Mouse (Mus musculus): Measurements from ENCODE around the gene Arhgdib.
A peak's percentile ranks its signal among the peaks of the same experiment; 100 is the strongest.
"Not testable (repeated sequence)": the region's sequence is repeated elsewhere in the genome, so short reads cannot be mapped to it uniquely, and the experiment has no call there.

The Arhgdib gene

DNA sequence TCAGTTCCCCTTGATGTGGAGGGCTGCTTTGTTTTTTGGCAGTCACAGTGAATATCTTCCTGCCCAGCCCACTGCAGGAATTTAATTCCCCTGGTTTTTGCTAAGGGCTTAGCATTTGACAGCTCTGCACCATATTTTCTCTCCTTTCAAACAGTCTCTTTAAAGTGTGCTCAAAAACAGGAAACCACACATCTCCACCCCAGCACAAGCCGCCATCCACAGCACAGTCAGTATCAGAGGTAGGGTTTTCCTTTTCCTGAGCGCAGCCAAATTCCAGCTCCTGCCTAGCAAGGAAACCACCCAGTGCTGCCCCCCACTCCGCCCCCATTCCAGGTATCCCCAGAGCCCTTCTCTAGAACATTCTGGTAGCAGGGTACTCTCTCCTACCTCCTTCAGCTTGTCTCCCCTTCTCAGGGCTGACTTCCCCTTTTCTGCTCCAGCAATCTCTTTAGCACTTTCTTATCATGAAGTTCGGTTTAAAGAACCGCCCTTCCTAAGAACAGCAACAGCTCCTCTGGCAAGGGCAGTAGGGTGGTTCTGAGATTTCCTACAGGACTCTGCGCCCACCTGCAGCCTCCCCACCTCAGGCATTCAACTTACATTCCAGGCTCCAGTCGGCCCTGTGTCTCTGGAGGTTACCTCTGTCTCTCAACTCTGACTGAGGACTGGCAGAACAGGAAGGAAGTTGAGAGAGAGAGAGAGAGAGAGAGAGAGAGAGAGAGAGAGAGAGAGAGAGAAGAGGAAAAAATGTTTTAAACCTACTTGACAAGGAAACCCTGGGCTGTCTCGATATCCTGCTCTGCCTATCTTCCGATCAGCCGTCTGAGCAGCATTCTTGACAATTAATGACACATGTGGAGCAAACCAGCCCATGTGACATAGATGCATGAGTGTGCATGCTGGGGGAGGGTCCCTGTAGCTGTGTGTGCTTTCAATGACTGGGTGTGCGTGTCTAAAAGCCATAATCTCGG is at the start of gene Arhgdib:
Gene Arhgdib (minus strand): TSS at position 849 of the 971 bp plus-strand sequence.
- DNase-seq: peak; percentile 27

DNA sequence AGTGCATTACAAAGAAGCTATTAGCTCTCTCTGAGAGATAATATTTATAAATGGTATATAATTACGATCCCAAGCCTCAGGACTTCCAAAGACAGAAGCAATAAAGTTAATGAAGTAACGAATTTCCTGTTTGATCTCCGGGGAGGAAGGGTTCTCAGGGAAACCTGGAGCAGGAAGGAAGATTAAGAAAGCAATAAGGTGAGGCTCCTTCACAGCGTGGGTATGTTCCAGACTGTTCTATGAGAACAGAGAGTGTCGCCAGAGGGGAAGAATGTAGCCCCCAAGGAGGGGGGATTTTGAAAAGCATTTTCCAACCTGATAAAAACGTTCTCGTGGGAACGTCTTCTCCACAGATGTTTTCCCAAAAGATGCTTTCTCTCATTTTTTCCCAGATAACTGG is 48.9 kb upstream of the Arhgdib start:
- no peak for DNase-seq

DNA sequence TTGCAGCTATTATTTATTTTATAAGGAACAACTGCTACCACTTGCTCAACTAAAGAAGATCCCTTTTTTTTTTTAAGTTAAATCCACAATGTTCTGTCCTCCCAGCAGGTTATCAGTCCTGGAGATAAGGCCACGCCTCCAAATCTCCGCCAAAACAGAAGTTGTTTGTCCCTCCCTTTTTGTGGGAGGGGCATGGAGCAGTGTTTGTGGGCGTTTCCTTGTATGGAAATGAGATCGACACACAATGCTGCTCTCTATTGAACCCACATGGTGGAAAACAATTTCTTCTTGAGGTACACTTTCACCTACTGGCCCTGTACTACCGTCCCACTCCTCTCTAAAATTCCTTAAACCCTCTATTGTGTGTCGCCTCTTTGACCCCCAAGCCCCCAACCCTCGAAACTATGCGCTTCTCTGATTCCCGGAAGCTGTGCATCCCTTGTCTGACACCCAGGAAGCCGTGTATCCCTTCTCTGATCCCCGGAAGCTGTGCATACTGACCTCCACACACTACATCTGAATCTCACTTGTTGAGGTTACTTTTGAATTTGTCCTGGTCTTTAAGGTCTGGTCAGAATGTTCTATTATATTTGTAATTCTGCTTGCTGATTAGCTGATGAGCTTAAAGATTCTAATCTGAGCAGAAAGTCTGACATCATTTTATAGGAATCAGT is 48.3 kb upstream of the Arhgdib start:
- DNase-seq: no peak

DNA sequence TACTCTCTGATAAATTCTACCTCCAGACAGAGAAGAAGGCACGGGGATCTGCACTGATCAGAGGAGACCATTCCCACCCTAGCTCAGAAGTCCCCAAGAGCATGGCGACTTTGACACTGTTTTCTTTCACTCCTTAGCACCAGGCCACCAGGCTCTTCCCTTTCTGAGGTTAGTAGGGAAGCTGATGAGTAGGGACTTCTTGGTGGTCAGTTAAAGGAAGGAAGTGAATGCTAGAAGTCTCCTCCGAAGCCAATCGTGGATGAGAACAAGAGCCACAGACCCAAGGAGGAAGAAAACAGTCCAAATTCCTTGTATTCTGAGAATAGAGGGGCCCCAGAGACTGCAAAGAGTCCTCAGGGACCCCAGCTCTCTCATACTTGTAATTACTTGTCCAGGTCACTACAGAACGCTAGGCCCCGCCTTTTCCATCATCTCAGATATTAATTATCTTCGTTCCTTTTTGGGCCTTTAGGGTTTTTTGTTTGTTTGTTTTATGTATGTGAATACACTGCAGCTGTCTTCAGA is 46.9 kb upstream of the Arhgdib start:
- no peak for DNase-seq

DNA sequence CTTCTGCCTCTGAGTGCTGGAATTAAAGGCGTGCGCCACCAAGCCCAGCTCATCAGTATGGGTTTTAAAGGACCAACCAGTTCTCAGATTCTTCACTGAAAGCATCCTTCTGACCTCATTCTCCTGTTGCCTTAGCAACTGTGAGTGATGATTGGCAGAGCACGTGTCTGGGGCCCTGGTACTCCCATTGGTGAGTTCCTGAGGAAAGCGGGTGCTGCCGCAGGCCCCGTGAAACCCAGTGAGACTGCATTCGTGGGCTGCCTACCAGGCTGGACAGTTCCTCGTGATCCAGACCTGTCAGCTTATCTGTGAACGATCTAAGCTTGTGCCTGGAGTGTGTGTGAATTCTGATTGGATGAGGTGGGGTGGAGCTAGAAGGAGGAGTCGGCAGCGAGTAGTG is 45.0 kb upstream of the Arhgdib start:
- DNase-seq: no peak

DNA sequence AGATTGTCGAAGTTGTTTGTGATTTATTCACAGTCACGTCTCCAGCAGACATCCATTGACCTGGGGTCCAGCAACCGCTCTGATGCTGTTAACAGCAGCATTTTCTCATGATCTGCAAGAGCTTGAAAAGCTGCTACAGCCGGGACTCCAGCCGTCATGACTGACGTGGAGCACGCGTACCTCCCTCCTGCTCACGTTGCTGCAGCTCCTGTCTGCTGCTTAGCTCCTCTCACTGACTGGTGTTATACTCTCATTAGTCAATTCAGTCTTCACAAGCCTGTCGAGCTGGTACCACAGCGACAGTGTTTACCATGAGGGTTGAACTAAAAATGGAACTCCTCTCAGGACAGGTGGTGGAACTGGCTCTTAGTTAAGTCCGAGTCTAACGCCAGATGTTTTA is 44.3 kb upstream of the Arhgdib start:
- DNase-seq: no peak

DNA sequence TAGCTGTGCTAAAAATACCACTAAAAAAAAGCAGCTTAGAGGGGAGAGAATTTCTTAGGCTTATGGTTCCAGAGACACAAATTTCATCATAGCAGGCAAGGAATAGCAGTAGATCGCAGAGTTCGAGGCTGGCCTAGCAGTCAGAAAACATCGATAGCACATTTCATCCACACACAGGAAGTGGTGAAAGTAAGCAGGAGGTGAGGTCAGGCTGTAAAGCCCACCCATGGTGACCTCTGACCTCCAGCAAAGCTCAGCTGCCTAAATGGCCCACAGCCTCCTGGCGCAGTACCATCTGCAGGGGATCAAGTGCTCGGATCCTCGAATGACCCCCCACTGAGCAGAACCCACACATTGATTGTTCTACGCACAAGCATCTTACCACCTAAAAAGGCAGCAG is 41.5 kb upstream of the Arhgdib start:
- DNase-seq: no peak

DNA sequence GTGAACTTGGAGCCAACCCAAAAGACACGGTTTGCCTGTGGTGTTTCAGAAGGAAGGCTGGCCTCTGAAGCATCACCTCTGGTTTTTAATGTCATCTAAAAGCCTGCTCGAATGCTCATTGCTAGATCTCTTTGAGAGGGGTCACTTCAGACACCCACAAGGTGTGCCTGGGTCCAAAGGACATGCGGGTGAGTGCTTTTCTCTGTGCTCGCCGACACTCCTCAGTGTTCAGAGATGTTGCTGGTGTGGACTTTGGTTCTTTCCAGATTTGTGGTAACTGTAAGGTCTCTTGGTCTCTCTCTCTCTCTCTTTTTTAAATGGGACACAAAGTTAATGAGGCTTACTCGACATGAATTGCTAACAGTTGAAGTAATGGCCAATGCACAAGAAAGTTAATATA is 40.9 kb upstream of the Arhgdib start:
- DNase-seq: no peak

DNA sequence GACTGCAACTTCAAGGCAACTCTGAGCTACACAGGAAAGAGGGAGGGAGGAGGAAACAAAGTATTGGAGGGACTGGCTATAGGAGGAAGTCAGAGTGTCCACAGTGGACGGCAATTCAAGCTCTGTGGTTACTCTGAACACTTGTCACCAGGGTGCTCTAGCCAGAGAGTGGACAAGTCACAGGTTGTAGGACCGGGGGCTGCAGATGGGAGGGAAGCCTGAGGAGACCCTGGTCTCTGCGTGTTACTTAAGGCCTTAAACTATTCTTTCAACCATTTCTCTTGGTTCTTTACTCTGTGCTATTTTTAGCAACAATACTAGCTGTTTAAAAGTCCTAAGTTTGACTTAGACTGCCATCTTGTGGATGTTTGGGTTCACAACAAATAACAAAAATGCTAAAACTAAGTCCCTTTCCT is 38.6 kb upstream of the Arhgdib start:
- no peak for DNase-seq

DNA sequence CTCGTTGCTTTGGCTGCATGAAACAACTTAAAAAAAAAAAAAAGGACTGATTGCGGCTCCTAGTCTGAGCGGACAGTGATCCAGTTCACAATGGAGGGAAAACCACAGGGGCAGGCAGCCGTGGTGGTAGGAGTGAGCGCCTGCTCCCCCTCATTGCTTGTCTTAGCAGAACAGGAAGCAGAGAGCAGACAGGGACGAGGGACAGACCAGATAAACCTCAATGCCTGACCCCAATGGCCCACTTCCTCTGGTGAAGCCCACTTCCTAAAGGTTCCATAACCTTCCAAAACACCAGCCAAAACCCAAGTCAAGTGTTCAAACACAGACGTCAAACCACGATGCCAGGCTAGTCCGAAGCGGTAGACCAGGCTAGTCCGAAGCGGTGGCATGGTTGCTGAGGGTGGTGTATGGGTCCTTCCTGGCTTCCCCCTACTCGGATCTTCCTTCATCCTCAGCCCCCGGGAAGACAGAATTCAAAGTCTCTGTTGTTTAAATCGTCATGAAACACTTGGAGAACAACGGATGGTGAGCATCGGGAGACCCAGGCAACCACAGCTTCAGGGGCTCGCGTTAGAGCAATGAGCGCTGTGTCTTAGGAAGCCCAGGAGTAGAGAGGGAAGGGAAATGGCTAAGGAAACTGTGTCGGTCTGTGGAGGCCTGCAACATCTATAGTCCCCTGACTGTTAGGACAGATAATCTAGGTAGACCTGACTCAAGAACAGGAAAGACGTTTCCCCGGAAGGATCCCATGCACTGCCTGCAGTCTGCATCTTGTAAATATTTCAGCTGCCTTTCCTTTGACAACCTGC is 37.8 kb upstream of the Arhgdib start:
- DNase-seq: no peak

DNA sequence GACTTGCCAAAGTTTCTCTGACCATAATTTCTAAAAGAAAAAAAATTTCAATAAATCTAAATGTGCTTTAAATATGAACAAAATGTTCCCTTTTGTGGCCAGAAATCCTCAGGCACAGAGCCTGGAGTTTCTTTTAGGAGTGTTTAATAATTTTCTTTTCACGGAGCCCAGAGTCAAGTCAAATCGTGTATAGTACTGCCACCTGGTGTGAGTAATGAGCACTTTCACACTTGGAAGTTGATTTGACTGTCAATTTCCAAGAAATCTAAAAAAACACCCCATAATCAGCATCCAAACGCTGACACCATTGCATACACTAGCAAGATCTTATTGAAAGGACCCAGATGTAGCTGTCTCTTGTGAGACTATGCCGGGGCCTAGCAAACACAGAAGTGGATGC is 27.2 kb upstream of the Arhgdib start:
- not testable (repeated sequence) for DNase-seq

DNA sequence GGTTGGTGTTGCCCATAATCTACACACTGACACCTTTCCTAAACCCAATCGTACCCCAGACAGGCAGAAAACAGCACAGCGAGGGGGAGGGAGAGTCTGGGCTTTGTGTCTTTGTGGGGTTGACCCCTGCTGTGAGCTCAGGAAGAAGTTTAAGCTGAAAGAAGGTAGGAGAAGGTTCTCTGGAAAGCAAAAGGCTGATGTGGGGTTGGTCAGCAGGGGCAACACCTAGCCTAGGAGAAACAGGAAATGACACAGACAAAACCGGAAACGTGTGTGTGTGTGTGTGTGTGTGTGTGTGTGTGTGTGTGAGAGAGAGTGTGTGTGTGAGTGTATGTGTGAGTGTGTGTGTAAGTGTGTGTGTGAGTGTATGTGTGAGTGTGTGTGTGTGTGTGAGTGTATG is 25.8 kb upstream of the Arhgdib start:
- DNase-seq: no peak

DNA sequence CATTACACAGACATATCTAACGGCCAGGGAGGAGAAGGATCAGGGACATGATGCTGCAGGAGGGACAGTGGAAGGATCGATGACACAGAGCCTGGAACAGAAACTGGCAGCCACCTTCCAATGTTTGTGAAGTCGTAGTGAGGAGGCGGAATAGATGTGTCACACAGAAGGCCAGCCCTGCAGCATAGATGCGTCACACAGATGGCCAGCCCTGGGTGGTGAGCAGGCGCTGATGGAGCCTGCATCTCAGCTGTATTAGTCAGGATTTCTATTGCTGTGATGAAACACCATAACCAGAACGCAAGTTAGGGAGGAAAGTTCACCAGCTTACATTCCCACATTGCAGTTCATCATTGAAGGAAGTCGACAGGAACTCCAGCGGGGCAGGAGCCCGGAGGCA is 24.2 kb upstream of the Arhgdib start:
- DNase-seq: no peak

DNA sequence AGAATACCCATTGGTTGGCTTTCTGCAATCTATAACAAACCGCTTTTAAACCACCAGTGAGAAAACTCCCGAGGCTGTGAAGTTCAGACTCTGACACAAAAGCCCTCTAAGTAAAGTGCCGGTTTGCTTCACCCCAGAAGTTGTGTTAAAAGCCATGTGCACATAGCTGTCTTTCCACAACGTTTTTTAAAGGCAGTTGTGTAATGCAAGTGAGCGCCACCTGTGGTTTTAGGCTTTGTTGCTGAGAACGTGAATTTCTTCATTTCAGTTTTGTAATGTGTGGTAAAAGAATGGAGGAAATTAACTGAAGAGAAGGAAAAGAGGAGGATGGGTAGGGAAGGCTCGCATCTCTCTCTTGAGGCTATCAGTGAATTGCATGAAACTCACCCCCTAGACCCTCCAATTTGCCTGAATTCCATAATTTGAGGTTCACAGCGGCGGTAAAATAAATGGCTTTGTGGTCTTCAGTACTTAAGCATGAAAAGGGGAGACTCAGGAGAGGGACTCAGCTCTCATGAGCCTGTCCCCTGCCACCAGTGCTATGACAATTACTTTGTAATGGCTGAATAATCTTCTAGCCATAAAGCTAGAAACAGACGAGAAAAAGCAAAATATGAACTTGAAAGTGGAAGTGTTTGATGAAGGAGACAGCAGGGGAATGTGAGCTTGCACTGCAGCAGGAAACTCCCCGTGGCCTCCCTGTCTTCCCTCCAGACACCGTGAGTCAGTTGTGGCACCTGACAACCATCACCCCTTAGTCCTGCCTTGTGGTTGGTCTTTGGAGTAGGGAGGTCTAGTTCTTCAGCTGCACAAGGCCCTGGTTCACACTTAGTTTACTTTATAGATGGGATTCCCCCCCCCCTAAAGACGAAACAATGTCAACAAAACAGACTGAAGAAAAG is 23.2 kb upstream of the Arhgdib start:
- DNase-seq: no peak

DNA sequence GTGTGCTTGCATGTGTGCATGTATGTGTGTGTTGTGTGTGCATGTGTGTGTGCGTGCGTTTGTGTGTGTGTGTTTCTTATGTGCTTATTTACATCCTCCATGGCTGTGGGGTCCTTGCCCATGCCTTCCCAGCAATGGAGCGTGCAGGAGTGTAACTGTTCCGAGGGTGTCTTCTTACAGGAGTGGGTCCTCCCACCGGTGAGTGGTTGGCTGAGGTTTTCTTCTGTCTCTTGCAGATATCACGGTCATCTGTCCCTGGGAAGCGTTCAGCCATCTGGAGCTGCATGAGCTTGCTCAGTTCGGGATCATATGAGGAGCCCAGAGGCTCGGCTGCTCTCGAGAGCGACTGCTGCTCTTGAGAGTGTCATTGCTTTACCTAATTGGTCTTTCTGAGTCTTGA is 21.3 kb upstream of the Arhgdib start:
- no peak for DNase-seq

DNA sequence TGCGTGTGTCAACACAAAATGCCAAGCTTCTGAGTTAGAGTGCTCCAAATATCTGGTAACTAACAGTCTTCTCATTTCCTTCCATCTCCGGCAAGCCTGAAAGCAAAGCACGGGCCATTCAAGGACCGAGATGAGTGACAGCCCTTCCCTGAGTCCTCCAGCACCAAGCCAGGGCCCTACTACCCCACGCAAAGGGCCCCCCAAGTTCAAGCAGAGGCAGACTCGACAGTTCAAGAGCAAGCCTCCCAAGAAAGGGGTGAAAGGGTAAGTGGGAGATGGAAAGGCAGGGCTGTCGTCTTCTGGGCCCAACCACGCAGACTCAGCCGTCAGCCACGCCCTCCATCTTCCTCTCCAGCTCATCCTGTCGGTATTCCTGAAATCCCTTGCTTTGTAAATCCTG is 17.4 kb upstream of the Arhgdib start:
- DNase-seq: no peak

DNA sequence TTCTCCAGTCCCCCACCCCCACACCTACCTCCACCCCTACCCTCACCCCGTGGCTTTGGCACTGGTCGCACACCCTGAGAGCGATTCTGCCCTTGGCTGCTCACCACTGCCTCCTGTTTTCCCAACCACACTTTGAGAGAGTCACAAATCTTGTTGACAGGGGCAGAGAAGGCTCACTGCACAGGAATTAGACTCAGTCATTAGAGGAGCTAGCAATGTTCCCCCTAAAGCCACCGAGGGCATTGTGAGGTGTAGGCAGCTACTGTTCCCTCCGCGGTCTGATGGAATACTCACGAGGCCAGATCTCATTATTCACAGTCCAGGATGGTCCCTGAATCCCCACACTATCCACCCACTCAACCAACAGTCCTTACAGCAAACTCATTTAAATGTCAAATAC is 15.4 kb upstream of the Arhgdib start:
- no peak for DNase-seq

DNA sequence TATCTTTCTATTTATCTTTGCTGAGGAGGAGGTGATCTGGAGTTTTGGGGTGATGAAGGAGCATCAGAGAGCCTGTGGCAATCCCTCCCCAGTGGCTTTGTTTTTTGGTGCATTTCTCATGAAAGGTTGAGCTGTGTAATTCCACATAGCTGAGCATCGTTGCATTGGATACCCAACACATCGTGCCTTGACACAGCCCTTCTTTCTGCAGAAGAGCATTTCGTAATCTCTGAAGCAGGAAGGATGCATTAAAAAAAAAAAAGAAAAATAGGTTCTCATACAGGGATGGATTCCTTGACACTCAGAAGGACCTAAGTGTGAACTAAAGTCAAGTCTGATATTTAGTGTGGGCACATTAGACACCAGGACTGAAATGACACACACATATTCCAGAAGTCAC is 13.5 kb upstream of the Arhgdib start:
- DNase-seq: no peak

DNA sequence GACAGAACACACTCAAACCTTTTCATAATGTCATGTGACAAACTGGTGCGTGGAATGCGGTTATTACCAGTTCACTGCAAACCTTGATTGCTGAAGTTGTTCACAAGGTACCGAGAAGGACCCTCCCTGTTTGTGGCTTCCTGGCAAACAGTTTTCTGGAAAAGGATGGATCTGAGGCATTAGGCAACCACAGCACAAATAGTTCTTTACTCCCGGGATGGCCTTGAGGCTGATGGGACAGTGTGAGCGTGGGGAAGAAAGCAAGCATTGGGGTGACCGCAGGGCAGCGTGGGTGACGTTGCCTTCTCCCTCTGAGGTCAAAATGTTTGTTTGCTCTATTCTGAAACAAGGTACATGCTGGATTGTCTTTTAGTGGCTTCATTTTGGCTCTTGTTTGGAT is 13.0 kb upstream of the Arhgdib start:
- no peak for DNase-seq

DNA sequence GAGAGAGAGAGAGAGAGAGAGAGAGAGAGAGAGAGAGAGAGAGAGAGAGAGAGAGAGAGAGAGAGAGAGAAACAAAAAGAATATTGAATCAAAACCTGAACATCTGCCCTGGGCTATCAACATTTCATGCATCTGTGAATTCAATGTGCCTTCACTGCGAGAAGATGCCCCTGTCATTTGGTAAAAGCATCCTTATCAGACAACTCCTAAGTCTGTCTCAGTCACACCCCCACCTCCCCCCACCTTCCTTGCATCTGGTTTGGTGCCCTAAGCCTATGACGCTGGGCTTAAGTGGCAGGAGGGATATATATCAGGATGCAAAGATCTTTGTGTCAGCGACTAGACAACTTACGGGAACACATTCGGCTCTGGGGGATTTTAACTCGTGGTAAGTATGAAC is 12.5 kb upstream of the Arhgdib start:
- DNase-seq: no peak

DNA sequence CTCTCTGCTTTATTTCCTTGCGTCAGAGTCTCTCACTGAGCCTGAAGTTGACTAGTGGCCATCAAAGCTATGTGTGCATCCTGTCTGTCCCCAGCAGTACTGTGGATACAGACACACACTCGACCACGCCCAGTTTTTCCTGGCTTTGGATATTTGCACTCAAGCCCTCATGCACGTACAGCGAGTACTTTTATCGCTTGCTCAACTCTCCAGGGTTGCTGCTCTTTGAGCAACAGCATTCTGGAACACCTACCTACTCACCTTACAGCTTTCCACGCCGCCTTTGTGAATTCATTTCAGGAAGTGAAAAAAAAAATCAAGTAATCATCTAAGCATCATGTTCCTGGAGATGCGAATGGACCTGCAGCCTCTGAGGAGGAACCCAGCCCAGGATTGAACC is 11.2 kb upstream of the Arhgdib start:
- DNase-seq: no peak

DNA sequence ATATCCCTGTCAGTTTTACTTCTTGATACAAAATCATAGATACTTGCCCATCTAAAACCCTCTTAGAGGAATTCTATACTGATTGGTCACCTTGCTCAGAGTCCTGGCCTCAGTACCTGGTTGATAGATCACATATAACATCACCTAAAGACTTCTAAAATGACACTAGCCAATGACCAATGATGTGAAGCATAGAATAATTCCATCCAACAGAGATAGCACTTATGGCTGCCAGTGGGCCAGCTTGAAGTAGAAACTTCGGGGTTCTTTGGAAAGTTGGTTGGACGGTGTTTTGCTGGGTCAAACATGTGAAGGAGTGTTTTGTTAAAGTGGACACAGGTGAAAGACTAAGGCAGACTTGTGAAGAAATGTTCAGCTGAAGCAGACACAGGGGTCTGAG is 8.5 kb upstream of the Arhgdib start:
- no peak for DNase-seq

Data from right cerebral cortex, postnatal 25 days (tissue).